Mouse (Mus musculus): Measurements from ENCODE around the gene Tgfb1i1.

The Tgfb1i1 gene

GRCm38 (mm10) chr7:128244410-128245025 lies 2.1 kb upstream of the Tgfb1i1 start:
- DNase-seq (ENCODE audit: low read depth), result no peak

- DNase-seq (ENCODE audit: low read depth), result no peak
Measured at GRCm38 (mm10) chr7:128245547-128245946, 1.1 kb upstream of the Tgfb1i1 start.

GRCm38 (mm10) chr7:128247443-128247842 lies 831 bp downstream of the Tgfb1i1 start:
- peak; percentile 84 for DNase-seq (ENCODE audit: low read depth)

- no peak for DNase-seq (ENCODE audit: low read depth)
Measured at GRCm38 (mm10) chr7:128248081-128249042, 1.8 kb downstream of the Tgfb1i1 start.

- DNase-seq (ENCODE audit: low read depth), result no peak
Measured at GRCm38 (mm10) chr7:128249998-128250397, 3.4 kb downstream of the Tgfb1i1 start.

GRCm38 (mm10) chr7:128251946-128252345 lies 5.3 kb downstream of the Tgfb1i1 start:
- DNase-seq (ENCODE audit: low read depth), result no peak

GRCm38 (mm10) chr7:128252609-128253008 lies 6.0 kb downstream of the Tgfb1i1 start:
- DNase-seq (ENCODE audit: low read depth), result peak; percentile 66

- DNase-seq (ENCODE audit: low read depth), result no peak
Measured at GRCm38 (mm10) chr7:128254978-128255377, 8.4 kb downstream of the Tgfb1i1 start.

GRCm38 (mm10) chr7:128255757-128256156 lies 9.1 kb downstream of the Tgfb1i1 start:
- DNase-seq (ENCODE audit: low read depth), result no peak

GRCm38 (mm10) chr7:128256783-128257334 lies 10.2 kb downstream of the Tgfb1i1 start:
- no peak for DNase-seq (ENCODE audit: low read depth)

- no peak for DNase-seq (ENCODE audit: low read depth)
Measured at GRCm38 (mm10) chr7:128265411-128265810, 18.8 kb downstream of the Tgfb1i1 start, which contains the start of gene Slc5a2. Slc5a2 (plus strand) TSS chr7:128265657.

- no peak for DNase-seq (ENCODE audit: low read depth)
Measured at GRCm38 (mm10) chr7:128266056-128266455, 19.4 kb downstream of the Tgfb1i1 start.

- DNase-seq (ENCODE audit: low read depth), result no peak
Measured at GRCm38 (mm10) chr7:128267391-128267790, 20.8 kb downstream of the Tgfb1i1 start.

GRCm38 (mm10) chr7:128267813-128268212 lies 21.2 kb downstream of the Tgfb1i1 start:
- DNase-seq (ENCODE audit: low read depth), result no peak

- no peak for DNase-seq (ENCODE audit: low read depth)
Measured at GRCm38 (mm10) chr7:128270431-128270850, 23.8 kb downstream of the Tgfb1i1 start.

- DNase-seq (ENCODE audit: low read depth), result no peak
Measured at GRCm38 (mm10) chr7:128271496-128271895, 24.9 kb downstream of the Tgfb1i1 start.

GRCm38 (mm10) chr7:128276051-128276450 lies 29.4 kb downstream of the Tgfb1i1 start:
- no peak for DNase-seq (ENCODE audit: low read depth)

- no peak for DNase-seq (ENCODE audit: low read depth)
Measured at GRCm38 (mm10) chr7:128279750-128280149, 33.1 kb downstream of the Tgfb1i1 start.

- DNase-seq (ENCODE audit: low read depth), result no peak
Measured at GRCm38 (mm10) chr7:128281765-128282164, 35.2 kb downstream of the Tgfb1i1 start.

- no peak for DNase-seq (ENCODE audit: low read depth)
Measured at GRCm38 (mm10) chr7:128282532-128283244, 36.1 kb downstream of the Tgfb1i1 start.

GRCm38 (mm10) chr7:128284047-128284446 lies 37.4 kb downstream of the Tgfb1i1 start:
- no peak for DNase-seq (ENCODE audit: low read depth)

GRCm38 (mm10) chr7:128285060-128285459 lies 38.4 kb downstream of the Tgfb1i1 start:
- no peak for DNase-seq (ENCODE audit: low read depth)

All from naive thymus-derived CD4-positive, alpha-beta T cell, adult 2 months (primary cell).